Mouse (Mus musculus) stomach, embryonic 15.5 days (tissue): Measurements from ENCODE around the gene Polr2h. TPM values are rescaled to one million over a fixed set of nuclear protein-coding genes. Genes with fewer than 3 reads are reported as not detected.
A peak's percentile ranks its signal among the peaks of the same experiment; 100 is the strongest.

ENCODE experiments used
- ATAC-seq: fragments of 200-750 bp; cut with Nextera tagmentation; 2 replicates; pipeline ENCODE4 v1.8.0; 2017; ENCODE audit warnings: low read depth, moderate number of reproducible peaks, moderate TSS enrichment; ENCODE audit not compliant: insufficient read depth, low FRiP score
- H3K27ac ChIP-seq: fragments of 300-500 bp; sonication (generic); 2 replicates; pipeline ENCODE4 v1.5.1; 2015; ENCODE audit warnings: mild to moderate bottlenecking, inconsistent platforms
- H3K27me3 ChIP-seq: fragments of 300-500 bp; sonication (generic); replicated peaks from 2 replicates; pipeline ENCODE4 v1.6.1; 2015; ENCODE audit warnings: inconsistent platforms
- H3K36me3 ChIP-seq: fragments of 300-500 bp; sonication (generic); 2 replicates; pipeline ENCODE4 v1.6.1; 2015; ENCODE audit warnings: inconsistent platforms
- H3K4me1 ChIP-seq: fragments of 300-500 bp; sonication (generic); 2 replicates; pipeline ENCODE4 v1.6.1; 2015; ENCODE audit warnings: inconsistent platforms
- H3K4me2 ChIP-seq: fragments of 300-500 bp; sonication (generic); 2 replicates; pipeline ENCODE4 v1.6.1; 2015; ENCODE audit warnings: mild to moderate bottlenecking, inconsistent platforms
- H3K4me3 ChIP-seq: fragments of 300-500 bp; sonication (generic); replicated peaks from 2 replicates; pipeline ENCODE4 v1.5.1; 2015; ENCODE audit warnings: inconsistent platforms
- H3K9ac ChIP-seq: fragments of 300-500 bp; sonication (generic); 2 replicates; pipeline ENCODE4 v1.6.1; 2015; ENCODE audit warnings: inconsistent platforms
- H3K9me3 ChIP-seq: fragments of 300-500 bp; sonication (generic); 2 replicates; pipeline ENCODE4 v1.6.1; 2016; ENCODE audit warnings: inconsistent platforms
- WGBS: fragments of 180-500 bp; shearing (Covaris S2); methylation state at CpG from one replicate; pipeline ENCODE4 v1.1.7; 2015; 5-methylcytosine and 5-hydroxymethylcytosine counted together
- polyA plus RNA-seq: library from polyadenylated mRNA; unstranded; fragments of >200 nt; fragmentation: Nextera tagmentation; extraction: Ambion mirVana; gene quantifications from 2 replicates; pipeline ENCODE4 v1.2.1, GENCODE M21; 2015

Polr2h gene
- polyA plus RNA-seq, 1 experiment from 2014 or later = 97.3 TPM

- WGBS = 50% methylated on average over 2 of the region's 2 CpGs
- no peak for ATAC-seq
- peak overlapping the region; percentile 99; the same call in 1 of the 2 replicates for H3K27ac ChIP-seq
Measured at GRCm38 (mm10) chr16:20715161-20715560, 2.3 kb upstream of the Polr2h start.

DNA sequence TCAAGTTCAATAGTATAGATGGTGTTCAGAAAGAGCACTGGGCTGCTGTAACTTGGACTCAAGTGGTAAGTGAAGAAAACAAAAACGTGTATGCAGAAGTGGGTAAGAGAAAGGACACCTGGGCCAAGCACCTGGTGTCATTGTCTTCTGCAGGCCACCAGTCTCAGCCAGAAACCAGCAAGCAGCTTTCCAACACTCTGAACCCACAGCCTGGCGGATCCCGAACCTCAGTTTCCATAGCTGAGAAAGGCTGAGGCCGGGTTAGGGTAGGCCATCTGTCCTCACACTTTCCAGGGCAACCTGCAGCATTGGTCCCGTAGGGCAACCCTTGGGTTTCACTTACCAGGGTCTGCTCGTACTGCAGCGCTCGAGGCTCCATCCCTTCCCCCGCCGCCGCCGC is 1.9 kb upstream of the Polr2h start:
- no peaks in the 10 kb centered on the region for H3K9me3 ChIP-seq
- 1% methylated on average over 12 of the region's 12 CpGs for WGBS

More at GRCm38 (mm10) chr16:20715161-20715560, 2.3 kb upstream of the Polr2h start:
- peak overlapping the region; percentile 88 for H3K4me2 ChIP-seq
- peak overlapping the region; percentile 74 for H3K4me3 ChIP-seq
- peaks cover 32% of the 10 kb centered on the region for H3K4me1 ChIP-seq
- H3K9me3 ChIP-seq = no peaks in the 10 kb centered on the region
- H3K36me3 ChIP-seq = peaks cover 23% of the 10 kb centered on the region
- peak overlapping the region; percentile 89; the same call in 1 of the 2 replicates for H3K9ac ChIP-seq
- no peaks in the 10 kb centered on the region for H3K27me3 ChIP-seq

GRCm38 (mm10) chr16:20715976-20716840 is 1.3 kb upstream of the Polr2h start:
- H3K4me1 ChIP-seq = peaks cover 32% of the 10 kb centered on the region
- H3K9ac ChIP-seq = peak overlapping the region; percentile 89
- H3K36me3 ChIP-seq = peaks cover 16% of the 10 kb centered on the region
- H3K4me2 ChIP-seq = peak overlapping the region; percentile 88
- H3K9me3 ChIP-seq = no peaks in the 10 kb centered on the region
- no peaks in the 10 kb centered on the region for H3K27me3 ChIP-seq
- H3K4me3 ChIP-seq = peak overlapping the region; percentile 74
- peak overlapping the region; percentile 99 for H3K27ac ChIP-seq
- WGBS = 0% methylated on average over 65 of the region's 68 CpGs
- peak; percentile 76 for ATAC-seq

More for the DNA sequence above, 1.9 kb upstream of the Polr2h start:
- Histone ChIP-seq H3K4me2 (peak overlapping the region; percentile 88), H3K36me3 (peaks cover 22% of the 10 kb centered on the region), H3K4me3 (peak overlapping the region; percentile 74), H3K4me1 (peaks cover 32% of the 10 kb centered on the region), H3K27me3 (no peaks in the 10 kb centered on the region), H3K9ac (peak overlapping the region; percentile 89), H3K27ac (peak overlapping the region; percentile 99)
- no peak for ATAC-seq

GRCm38 (mm10) chr16:20716841-20717180 is 654 bp upstream of the Polr2h start:
- ATAC-seq = no peak
- H3K4me3 ChIP-seq = peak overlapping the region; percentile 74

GRCm38 (mm10) chr16:20717978-20718670 is 659 bp downstream of the Polr2h start:
- peaks cover 14% of the 10 kb centered on the region; the same call in 1 of the 2 replicates for H3K36me3 ChIP-seq
- WGBS = 3% methylated on average over 18 of the region's 18 CpGs
- peak; percentile 8; the same call in 1 of the 2 replicates for ATAC-seq

More at GRCm38 (mm10) chr16:20716841-20717180, 654 bp upstream of the Polr2h start:
- peaks cover 12% of the 10 kb centered on the region for H3K36me3 ChIP-seq
- H3K4me1 ChIP-seq = peaks cover 32% of the 10 kb centered on the region
- H3K27me3 ChIP-seq = no peaks in the 10 kb centered on the region
- H3K9me3 ChIP-seq = no peaks in the 10 kb centered on the region
- peak overlapping the region; percentile 99 for H3K27ac ChIP-seq
- peak overlapping the region; percentile 88 for H3K4me2 ChIP-seq
- H3K9ac ChIP-seq = peak overlapping the region; percentile 55
- WGBS = 3% methylated on average over 8 of the region's 8 CpGs

DNA sequence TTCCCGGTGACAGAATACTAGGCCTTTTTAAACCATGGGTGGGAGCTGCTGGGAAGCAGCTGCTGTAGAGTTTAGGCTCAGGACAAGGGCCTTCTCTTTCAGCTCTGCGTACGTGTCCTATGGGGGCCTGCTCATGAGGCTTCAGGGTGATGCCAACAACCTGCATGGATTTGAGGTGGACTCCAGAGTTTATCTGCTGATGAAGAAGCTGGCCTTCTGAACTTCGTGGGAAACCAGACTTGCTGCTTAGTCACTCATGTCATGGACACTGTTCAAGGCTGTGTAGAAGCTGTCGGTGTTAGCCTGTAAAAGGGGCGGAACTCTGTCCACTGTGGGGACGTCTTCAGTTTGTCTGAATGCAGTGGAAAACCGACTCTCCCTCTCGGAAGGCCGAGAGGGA is 4.3 kb downstream of the Polr2h start:
- WGBS = 80% methylated on average over 10 of the region's 10 CpGs

More at GRCm38 (mm10) chr16:20717978-20718670, 659 bp downstream of the Polr2h start:
- Histone ChIP-seq H3K4me1 (peaks cover 32% of the 10 kb centered on the region), H3K4me3 (peak overlapping the region; percentile 74), H3K27me3 (no peaks in the 10 kb centered on the region), H3K4me2 (peak overlapping the region; percentile 88), H3K27ac (peak overlapping the region; percentile 99), H3K9me3 (no peaks in the 10 kb centered on the region), H3K9ac (peak overlapping the region; percentile 66)

GRCm38 (mm10) chr16:20722736-20723135 is 5.3 kb downstream of the Polr2h start:
- no peak overlapping the region for H3K4me2 ChIP-seq
- H3K27ac ChIP-seq = no peak overlapping the region
- no peak overlapping the region for H3K9ac ChIP-seq
- 57% methylated on average over 4 of the region's 4 CpGs for WGBS
- H3K4me1 ChIP-seq = 0 out of 2 replicates have a peak, but pooled peaks cover 5% of the 10 kb centered on the region
- ATAC-seq = no peak
- no peaks in the 10 kb centered on the region for H3K27me3 ChIP-seq
- peaks cover 14% of the 10 kb centered on the region; the same call in 1 of the 2 replicates for H3K36me3 ChIP-seq
- no peak overlapping the region for H3K4me3 ChIP-seq
- no peaks in the 10 kb centered on the region for H3K9me3 ChIP-seq

More for the DNA sequence above, 4.3 kb downstream of the Polr2h start:
- no peaks in the 10 kb centered on the region for H3K9me3 ChIP-seq
- 0 out of 2 replicates have a peak, but pooled peaks cover 5% of the 10 kb centered on the region for H3K4me1 ChIP-seq
- no peaks in the 10 kb centered on the region for H3K27me3 ChIP-seq
- no peak overlapping the region for H3K4me3 ChIP-seq
- H3K4me2 ChIP-seq = no peak overlapping the region
- no peak overlapping the region for H3K9ac ChIP-seq
- H3K36me3 ChIP-seq = peaks cover 14% of the 10 kb centered on the region; the same call in 1 of the 2 replicates
- ATAC-seq = no peak
- no peak overlapping the region for H3K27ac ChIP-seq

GRCm38 (mm10) chr16:20723247-20723646 is 5.8 kb downstream of the Polr2h start:
- ATAC-seq = no peak
- Histone ChIP-seq H3K27me3 (no peaks in the 10 kb centered on the region), H3K36me3 (peaks cover 14% of the 10 kb centered on the region; the same call in 1 of the 2 replicates), H3K9me3 (no peaks in the 10 kb centered on the region), H3K4me2 (no peak overlapping the region), H3K4me1 (0 out of 2 replicates have a peak, but pooled peaks cover 5% of the 10 kb centered on the region), H3K9ac (no peak overlapping the region), H3K4me3 (no peak overlapping the region), H3K27ac (no peak overlapping the region)
- 31% methylated on average over 4 of the region's 4 CpGs for WGBS

GRCm38 (mm10) chr16:20724338-20724748 is 6.9 kb downstream of the Polr2h start:
- Histone ChIP-seq H3K27ac (no peak overlapping the region), H3K27me3 (no peaks in the 10 kb centered on the region), H3K4me2 (no peak overlapping the region), H3K4me1 (no peaks in the 10 kb centered on the region), H3K36me3 (peaks cover 14% of the 10 kb centered on the region; the same call in 1 of the 2 replicates), H3K9me3 (no peaks in the 10 kb centered on the region), H3K4me3 (no peak overlapping the region), H3K9ac (no peak overlapping the region)
- 35% methylated on average over 5 of the region's 5 CpGs for WGBS
- ATAC-seq = peak; percentile 71

DNA sequence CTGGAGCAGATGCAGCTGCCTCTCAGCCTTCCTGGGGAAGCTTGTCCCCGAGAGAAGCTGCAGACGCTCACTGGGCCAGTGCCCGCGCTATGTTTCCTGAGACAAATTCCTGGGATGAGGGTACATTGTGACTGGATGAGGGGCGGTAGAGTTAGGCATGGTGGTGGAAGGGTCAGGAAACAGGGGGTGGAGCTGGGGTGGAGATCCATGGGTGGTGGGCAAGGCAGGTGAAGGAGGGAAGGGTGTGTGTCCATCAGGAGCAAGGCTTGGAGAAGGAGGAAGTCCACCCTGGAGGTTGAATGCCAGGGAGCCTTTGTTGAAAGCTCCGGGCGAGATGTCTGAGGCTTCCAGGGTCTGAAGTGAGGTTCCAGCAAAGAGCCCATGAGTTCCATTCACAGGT is 7.9 kb downstream of the Polr2h start:
- Histone ChIP-seq H3K4me3 (no peak overlapping the region), H3K9ac (no peak overlapping the region), H3K36me3 (peaks cover 10% of the 10 kb centered on the region; the same call in 1 of the 2 replicates), H3K4me1 (no peaks in the 10 kb centered on the region), H3K9me3 (no peaks in the 10 kb centered on the region), H3K4me2 (no peak overlapping the region), H3K27ac (no peak overlapping the region), H3K27me3 (no peaks in the 10 kb centered on the region)
- no peak for ATAC-seq
- 75% methylated on average over 7 of the region's 7 CpGs for WGBS

DNA sequence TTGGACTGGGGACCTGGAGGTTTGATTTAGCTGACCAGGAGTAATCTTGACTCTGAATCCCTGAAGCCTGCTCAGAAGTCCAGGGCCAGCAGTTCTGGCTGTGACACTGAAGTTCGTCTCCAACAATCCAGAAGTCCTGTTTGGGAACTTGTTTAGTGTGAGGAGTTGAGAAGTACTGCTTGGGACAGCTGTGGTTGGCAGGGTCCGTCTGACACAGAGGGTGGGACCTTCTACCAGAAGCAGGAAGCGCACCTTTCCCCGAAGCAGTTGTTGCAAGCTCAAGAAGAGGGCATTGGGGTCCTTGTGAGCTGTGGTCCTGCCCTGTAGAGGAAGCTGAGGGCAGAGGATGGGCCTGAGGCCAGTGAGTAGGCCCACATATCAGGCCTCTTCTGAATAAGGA is 8.3 kb downstream of the Polr2h start:
- Histone ChIP-seq H3K9me3 (no peaks in the 10 kb centered on the region), H3K4me2 (no peak overlapping the region), H3K36me3 (peaks cover 10% of the 10 kb centered on the region; the same call in 1 of the 2 replicates), H3K27ac (no peak overlapping the region), H3K9ac (no peak overlapping the region), H3K4me3 (no peak overlapping the region), H3K27me3 (no peaks in the 10 kb centered on the region), H3K4me1 (no peaks in the 10 kb centered on the region)
- WGBS = 76% methylated on average over 4 of the region's 4 CpGs
- no peak for ATAC-seq
